Mouse (Mus musculus) liver, adult 2 months (tissue): ENCODE data around the gene Alx3.

Experiments used
- CTCF ChIP-seq: fragments of 200-500 bp; IDR thresholded peaks from 2 replicates; pipeline ENCODE4 v1.5.1; 2011; ENCODE audit warnings: low read depth, low read length, control low read depth
- POLR2A ChIP-seq: fragments of 200-500 bp; IDR thresholded peaks from 2 replicates; pipeline ENCODE4 v1.6.1; 2011; ENCODE audit warnings: low read length, control low read depth; ENCODE audit not compliant: insufficient read depth; ENCODE audit errors: extremely low read depth

GRCm38 (mm10) chr3:107612902-107613525 is 18.2 kb downstream of the Alx3 start:
- TF ChIP-seq CTCF (peak; percentile 100), POLR2A (no peak)
